In genomic region chr8:109694154-109694553, GRCm38 (mm10) we compare ENCODE assay signal across 8 mouse cellular contexts. TPM values are rescaled to one million over a fixed set of nuclear protein-coding genes. Genes with fewer than 3 reads are reported as not detected.
DNase-seq lines count a peak whose midpoint lies in the region; ATAC-seq and TF ChIP-seq lines count a peak whose summit lies in the region.
"Had no signal": no experiment of that assay in that cellular context is flagged by ENCODE, and none has a peak within 500 bp of the region (broad histone marks: within the 10 kb centered on the region; RNA-seq: fewer than 3 reads in every experiment).

No protein-coding gene starts in this region.

- no peak overlapping the region for H3K9ac ChIP-seq in kidney, embryonic 16.5 days (replicated peaks; ENCODE audit: low read length)
- no peak overlapping the region for H3K9ac ChIP-seq in embryonic facial prominence, embryonic 15.5 days
- no peak overlapping the region for H3K9ac ChIP-seq in intestine, postnatal 0 days (ENCODE audit: low read depth, low read length)
- H3K9ac ChIP-seq in neural tube, embryonic 12.5 days, result no peak overlapping the region

- no peaks in the 10 kb centered on the region for H3K9me3 ChIP-seq in kidney, embryonic 16.5 days (ENCODE audit: low read length)
- no peaks in the 10 kb centered on the region for H3K9me3 ChIP-seq in embryonic facial prominence, embryonic 15.5 days (replicated peaks)
- no peaks in the 10 kb centered on the region for H3K9me3 ChIP-seq in intestine, postnatal 0 days (ENCODE audit: control insufficient read depth)
- H3K9me3 ChIP-seq in neural tube, embryonic 12.5 days, result no peaks in the 10 kb centered on the region

- no peaks in the 10 kb centered on the region for H3K27me3 ChIP-seq in kidney, embryonic 16.5 days (ENCODE audit: insufficient read depth, low read length)
- no peaks in the 10 kb centered on the region for H3K27me3 ChIP-seq in embryonic facial prominence, embryonic 15.5 days
- H3K27me3 ChIP-seq in intestine, postnatal 0 days (replicated peaks; ENCODE audit: control insufficient read depth, insufficient read depth, low read length), result no peaks in the 10 kb centered on the region
- no peaks in the 10 kb centered on the region for H3K27me3 ChIP-seq in neural tube, embryonic 12.5 days (replicated peaks)

- H3K27ac ChIP-seq in kidney, embryonic 16.5 days (ENCODE audit: low read length), result no peak overlapping the region
- H3K27ac ChIP-seq in embryonic facial prominence, embryonic 15.5 days (replicated peaks), result 0 out of 2 replicates have a peak overlapping the region, but pooled peaks have one; percentile 86
- H3K27ac ChIP-seq in intestine, postnatal 0 days (ENCODE audit: low read depth, low read length), result no peak overlapping the region
- H3K27ac ChIP-seq in neural tube, embryonic 12.5 days, result no peak overlapping the region

- H3K36me3 ChIP-seq in kidney, embryonic 16.5 days (ENCODE audit: insufficient read depth, low read length), result no peaks in the 10 kb centered on the region
- no peaks in the 10 kb centered on the region for H3K36me3 ChIP-seq in embryonic facial prominence, embryonic 15.5 days
- H3K36me3 ChIP-seq in intestine, postnatal 0 days (ENCODE audit: control insufficient read depth, insufficient read depth), result no peaks in the 10 kb centered on the region
- no peaks in the 10 kb centered on the region for H3K36me3 ChIP-seq in neural tube, embryonic 12.5 days

- H3K4me3 ChIP-seq in kidney, embryonic 16.5 days (ENCODE audit: low read length), result no peak overlapping the region
- peak overlapping the region; percentile 97; the same call in 1 of the 2 replicates for H3K4me3 ChIP-seq in embryonic facial prominence, embryonic 15.5 days (replicated peaks)
- H3K4me3 ChIP-seq in intestine, postnatal 0 days (ENCODE audit: low read depth, low read length), result no peak overlapping the region
- H3K4me3 ChIP-seq in neural tube, embryonic 12.5 days, result no peak overlapping the region

- 37% methylated on average over 6 of the region's 6 CpGs for WGBS in kidney, embryonic 16.5 days
- WGBS in embryonic facial prominence, embryonic 15.5 days, result 40% methylated on average over 6 of the region's 6 CpGs
- WGBS in intestine, postnatal 0 days, result 53% methylated on average over 6 of the region's 6 CpGs
- 49% methylated on average over 6 of the region's 6 CpGs for WGBS in neural tube, embryonic 12.5 days

- peak overlapping the region; percentile 82 for H3K4me2 ChIP-seq in kidney, embryonic 16.5 days (replicated peaks; ENCODE audit: low read depth, low read length)
- H3K4me2 ChIP-seq in embryonic facial prominence, embryonic 15.5 days (replicated peaks), result no peak overlapping the region
- H3K4me2 ChIP-seq in intestine, postnatal 0 days (replicated peaks; ENCODE audit: low read depth), result peak overlapping the region; percentile 87
- H3K4me2 ChIP-seq in neural tube, embryonic 12.5 days (replicated peaks), result peak overlapping the region; percentile 84; the same call in 1 of the 2 replicates

- no peak for ATAC-seq in kidney, embryonic 16.5 days (ENCODE audit: low FRiP score, low TSS enrichment)
- no peak for ATAC-seq in embryonic facial prominence, embryonic 15.5 days (ENCODE audit: insufficient number of reproducible peaks, low FRiP score, low TSS enrichment, low read depth)
- no peak for ATAC-seq in intestine, postnatal 0 days
- ATAC-seq in neural tube, embryonic 12.5 days (ENCODE audit: low FRiP score, low read depth), result no peak

- no peak for TF ChIP-seq CTCF in intestine, postnatal 0 days (IDR thresholded peaks at IDR 0.05; ENCODE audit: low read depth)

- H3K4me1 ChIP-seq in kidney, embryonic 16.5 days (ENCODE audit: insufficient read depth, low read length), result peaks cover 21% of the 10 kb centered on the region
- H3K4me1 ChIP-seq in embryonic facial prominence, embryonic 15.5 days, result peaks cover 21% of the 10 kb centered on the region
- H3K4me1 ChIP-seq in intestine, postnatal 0 days (replicated peaks; ENCODE audit: control insufficient read depth, insufficient read depth, low read length), result peaks cover 8% of the 10 kb centered on the region; the same call in 1 of the 2 replicates
- H3K4me1 ChIP-seq in neural tube, embryonic 12.5 days, result peaks cover 20% of the 10 kb centered on the region

- DNase-seq in kidney, postnatal 14 days, result no peak
- no peak for DNase-seq in Muller cell, postnatal 12 days (ENCODE audit: inconsistent ontology term)
- no peak for DNase-seq in thymus, postnatal 10 days (ENCODE audit: low spot score in 2 of 2)
- DNase-seq: kidney, postnatal 36 days had no signal

RNA-seq across cellular contexts. Expression of gene Ist1, which starts 1.1 kb away (rescaled TPM):
- polyA plus RNA-seq in kidney, embryonic 16.5 days (2015; fragmentation: Nextera tagmentation; extraction: Ambion mirVana), result 160 TPM in 2 replicates
- 153 TPM in 2 replicates for polyA plus RNA-seq in embryonic facial prominence, embryonic 15.5 days (2015; fragmentation: Nextera tagmentation; extraction: Ambion mirVana)
- 86.9 and 88.1 TPM in 2 replicates for polyA plus RNA-seq in intestine, postnatal 0 days (2015; fragmentation: Nextera tagmentation; extraction: Ambion mirVana)
- polyA plus RNA-seq in neural tube, embryonic 12.5 days (2016; fragmentation: Nextera tagmentation; extraction: Ambion mirVana), result 197 TPM in 2 replicates

RNA-seq across cellular contexts. Expression of gene Zfp821, which starts 11.2 kb away (rescaled TPM):
- 25.1 and 28.5 TPM in 2 replicates for polyA plus RNA-seq in kidney, embryonic 16.5 days (2015; fragmentation: Nextera tagmentation; extraction: Ambion mirVana)
- 31.0 and 33.1 TPM in 2 replicates for polyA plus RNA-seq in embryonic facial prominence, embryonic 15.5 days (2015; fragmentation: Nextera tagmentation; extraction: Ambion mirVana)
- polyA plus RNA-seq in intestine, postnatal 0 days (2015; fragmentation: Nextera tagmentation; extraction: Ambion mirVana), result 6.4 and 6.6 TPM in 2 replicates
- 77.7 and 79.1 TPM in 2 replicates for polyA plus RNA-seq in neural tube, embryonic 12.5 days (2016; fragmentation: Nextera tagmentation; extraction: Ambion mirVana)

RNA-seq across cellular contexts. Expression of gene Atxn1l, which starts 43.4 kb away (rescaled TPM):
- 7.5 and 9.3 TPM in 2 replicates for polyA plus RNA-seq in kidney, embryonic 16.5 days (2015; fragmentation: Nextera tagmentation; extraction: Ambion mirVana)
- polyA plus RNA-seq in embryonic facial prominence, embryonic 15.5 days (2015; fragmentation: Nextera tagmentation; extraction: Ambion mirVana), result 7.1 and 7.6 TPM in 2 replicates
- polyA plus RNA-seq in intestine, postnatal 0 days (2015; fragmentation: Nextera tagmentation; extraction: Ambion mirVana), result 2.4 and 2.6 TPM in 2 replicates
- 6.3 and 7.8 TPM in 2 replicates for polyA plus RNA-seq in neural tube, embryonic 12.5 days (2016; fragmentation: Nextera tagmentation; extraction: Ambion mirVana)
